Mouse (Mus musculus) ovary, postnatal 14 days (tissue): ENCODE measurements around the gene Slc25a22.

Source experiments
- DNase-seq: peaks from one replicate; pipeline ENCODE4 v3.0.0; 2022; ENCODE audit warnings: low spot score

Slc25a22 gene

GRCm38 (mm10) chr7:141435129-141435855 lies 2.4 kb downstream of the Slc25a22 start:
- DNase-seq, result no peak

- no peak for DNase-seq
Observed at GRCm38 (mm10) chr7:141434464-141434863, 3.2 kb downstream of the Slc25a22 start.

- DNase-seq, result no peak
Observed at GRCm38 (mm10) chr7:141433517-141434400, 3.9 kb downstream of the Slc25a22 start.

GRCm38 (mm10) chr7:141432741-141433516 lies 4.8 kb downstream of the Slc25a22 start:
- no peak for DNase-seq

GRCm38 (mm10) chr7:141432186-141432611 lies 5.5 kb downstream of the Slc25a22 start:
- no peak for DNase-seq

- DNase-seq, result no peak
Observed at GRCm38 (mm10) chr7:141431434-141432185, 6.1 kb downstream of the Slc25a22 start.

GRCm38 (mm10) chr7:141430585-141431240 lies 7.0 kb downstream of the Slc25a22 start:
- DNase-seq, result no peak

- DNase-seq, result no peak
Observed at GRCm38 (mm10) chr7:141429840-141430584, 7.7 kb downstream of the Slc25a22 start.

GRCm38 (mm10) chr7:141429310-141429709 lies 8.4 kb downstream of the Slc25a22 start, which contains the start of gene Cend1:
Gene Cend1, minus strand, starts transcription at chr7:141429491.
- no peak for DNase-seq

GRCm38 (mm10) chr7:141428701-141429100 lies 9.0 kb downstream of the Slc25a22 start:
- no peak for DNase-seq

GRCm38 (mm10) chr7:141426948-141427730 lies 10.6 kb downstream of the Slc25a22 start:
- no peak for DNase-seq

- DNase-seq, result no peak
Observed at GRCm38 (mm10) chr7:141423811-141424210, 13.9 kb downstream of the Slc25a22 start.

- no peak for DNase-seq
Observed at GRCm38 (mm10) chr7:141420030-141420702, 17.5 kb downstream of the Slc25a22 start.

GRCm38 (mm10) chr7:141418970-141419369 lies 18.7 kb downstream of the Slc25a22 start:
- no peak for DNase-seq

GRCm38 (mm10) chr7:141417731-141418681 lies 19.7 kb downstream of the Slc25a22 start:
- DNase-seq, result no peak

- no peak for DNase-seq
Observed at GRCm38 (mm10) chr7:141416144-141416841, 21.4 kb downstream of the Slc25a22 start.
